Comparison of ENCODE assay signal across 10 mouse cellular contexts in the genomic region with DNA sequence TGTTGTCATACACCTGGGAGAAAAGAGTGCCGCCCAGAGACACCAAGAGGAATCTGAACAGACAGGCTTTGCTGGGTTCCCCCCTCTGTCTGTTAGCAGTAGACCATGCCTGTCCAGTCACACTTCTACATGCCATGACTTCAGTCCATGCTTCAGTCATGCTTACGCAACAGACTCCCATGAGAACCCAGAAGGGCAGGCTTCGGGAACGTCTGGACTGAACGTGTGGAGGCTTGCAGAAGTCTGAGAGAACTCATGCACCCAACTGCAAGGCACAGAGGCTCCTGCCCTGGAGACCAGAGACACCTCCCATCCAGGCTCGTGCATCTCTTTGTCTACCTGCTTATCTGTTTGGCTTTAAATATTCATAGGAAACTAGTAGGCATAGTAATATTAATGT.
"Had no signal": no experiment of that assay in that cellular context is flagged by ENCODE, and none has a peak within 500 bp of the region (broad histone marks: within the 10 kb centered on the region; RNA-seq: fewer than 3 reads in every experiment).

No protein-coding gene starts in this region.

- DNase-seq: kidney, adult 2 months; kidney, postnatal 36 days; layer of hippocampus, adult 9-11 months; layer of hippocampus, postnatal 36 days; lung, adult 18-20 months; lung, postnatal 4 days; midbrain, embryonic 14.5 days; right cerebral cortex, adult 18-20 months; right cerebral cortex, postnatal 25 days; thymus, postnatal 4 days had no signal
